Mouse (Mus musculus): ENCODE measurements around the gene Pak7. TPM values are rescaled to one million over a fixed set of nuclear protein-coding genes. Genes with fewer than 3 reads are reported as not detected.

Pak7 gene
- polyA plus RNA-seq, 2 experiments, result 0.01 to 0.04 TPM

- Histone ChIP-seq H3K4me1 (replicated peaks; ENCODE audit: control insufficient read depth in 2 of 2, insufficient read depth in 2 of 2, low read length in 1 of 2) (no peaks in the 10 kb centered on the region), H3K9ac (replicated peaks) (no peak overlapping the region), H3K36me3 (replicated peaks; ENCODE audit: control insufficient read depth, insufficient read depth, low read depth) (no peaks in the 10 kb centered on the region), H3K4me3 (ENCODE audit: insufficient read depth in 1 of 2, low read depth in 2 of 2, low read length in 2 of 2) (no peak overlapping the region), H3K27me3 (ENCODE audit: control insufficient read depth, insufficient read depth, low read length) (no peaks in the 10 kb centered on the region), H3K9me3 (ENCODE audit: control insufficient read depth, low read length) (no peaks in the 10 kb centered on the region), H3K4me2 (ENCODE audit: low read depth) (no peak overlapping the region), H3K27ac (no peak overlapping the region)
- 37% methylated on average over 3 of the region's 3 CpGs for WGBS (ENCODE audit: insufficient replicate concordance)
- TF ChIP-seq EP300 (IDR thresholded peaks at IDR 0.05; ENCODE audit: low read depth), result no peak
- no peak for TF ChIP-seq CTCF (IDR thresholded peaks at IDR 0.05; ENCODE audit: low read depth)
- ATAC-seq (ENCODE audit: insufficient read depth) (no peak), DNase-seq (ENCODE audit: low read depth in 3 of 3, low spot score in 3 of 3) (no peak)
Observed at GRCm38 (mm10) chr2:136175030-136175429, 212.7 kb downstream of the Pak7 start.

GRCm38 (mm10) chr2:136150752-136151151, 237.0 kb downstream of the Pak7 start:
- no peak overlapping the region for H3K4me2 ChIP-seq (ENCODE audit: low read depth)
- no peak overlapping the region for H3K9ac ChIP-seq (replicated peaks)
- no peaks in the 10 kb centered on the region for H3K4me1 ChIP-seq (replicated peaks; ENCODE audit: control insufficient read depth in 2 of 2, insufficient read depth in 2 of 2, low read length in 1 of 2)
- no peaks in the 10 kb centered on the region for H3K36me3 ChIP-seq (replicated peaks; ENCODE audit: control insufficient read depth, insufficient read depth, low read depth)
- H3K27me3 ChIP-seq (ENCODE audit: control insufficient read depth, insufficient read depth, low read length), result no peaks in the 10 kb centered on the region
- DNase-seq (ENCODE audit: low read depth in 3 of 3, low spot score in 3 of 3) (no peak), ATAC-seq (ENCODE audit: insufficient read depth) (no peak)
- 64% methylated on average over 7 of the region's 7 CpGs for WGBS (ENCODE audit: insufficient replicate concordance)
- no peaks in the 10 kb centered on the region for H3K9me3 ChIP-seq (ENCODE audit: control insufficient read depth, low read length)
- H3K4me3 ChIP-seq (ENCODE audit: insufficient read depth in 1 of 2, low read depth in 2 of 2, low read length in 2 of 2), result no peak overlapping the region
- TF ChIP-seq EP300 (IDR thresholded peaks at IDR 0.05; ENCODE audit: low read depth), result no peak
- no peak for TF ChIP-seq CTCF (IDR thresholded peaks at IDR 0.05; ENCODE audit: low read depth)
- H3K27ac ChIP-seq, result no peak overlapping the region

- 31% methylated on average over 4 of the region's 4 CpGs for WGBS (ENCODE audit: insufficient replicate concordance)
- ATAC-seq (ENCODE audit: insufficient read depth), result no peak
Observed at GRCm38 (mm10) chr2:136149530-136149929, 238.2 kb downstream of the Pak7 start.

GRCm38 (mm10) chr2:136148999-136149398, 238.8 kb downstream of the Pak7 start:
- peak; percentile 19 to 32 (median 30) for DNase-seq (ENCODE audit: low read depth in 3 of 3, low spot score in 3 of 3)
- Histone ChIP-seq H3K27ac (no peak overlapping the region), H3K4me1 (replicated peaks; ENCODE audit: control insufficient read depth in 2 of 2, insufficient read depth in 2 of 2, low read length in 1 of 2) (no peaks in the 10 kb centered on the region), H3K9me3 (ENCODE audit: control insufficient read depth, low read length) (no peaks in the 10 kb centered on the region), H3K4me2 (ENCODE audit: low read depth) (no peak overlapping the region), H3K27me3 (ENCODE audit: control insufficient read depth, insufficient read depth, low read length) (no peaks in the 10 kb centered on the region), H3K36me3 (replicated peaks; ENCODE audit: control insufficient read depth, insufficient read depth, low read depth) (no peaks in the 10 kb centered on the region), H3K9ac (replicated peaks) (no peak overlapping the region), H3K4me3 (ENCODE audit: insufficient read depth in 1 of 2, low read depth in 2 of 2, low read length in 2 of 2) (no peak overlapping the region)
- 6% methylated on average over 6 of the region's 6 CpGs for WGBS (ENCODE audit: insufficient replicate concordance)
- TF ChIP-seq CTCF (IDR thresholded peaks at IDR 0.05; ENCODE audit: low read depth), result peak; percentile 89
- TF ChIP-seq EP300 (IDR thresholded peaks at IDR 0.05; ENCODE audit: low read depth), result no peak
- peak; percentile 31; the same call in 1 of the 2 replicates for ATAC-seq (ENCODE audit: insufficient read depth)

More at GRCm38 (mm10) chr2:136149530-136149929, 238.2 kb downstream of the Pak7 start:
- Histone ChIP-seq H3K27ac (no peak overlapping the region), H3K9ac (replicated peaks) (no peak overlapping the region), H3K9me3 (ENCODE audit: control insufficient read depth, low read length) (no peaks in the 10 kb centered on the region), H3K4me1 (replicated peaks; ENCODE audit: control insufficient read depth in 2 of 2, insufficient read depth in 2 of 2, low read length in 1 of 2) (no peaks in the 10 kb centered on the region), H3K4me2 (ENCODE audit: low read depth) (no peak overlapping the region), H3K36me3 (replicated peaks; ENCODE audit: control insufficient read depth, insufficient read depth, low read depth) (no peaks in the 10 kb centered on the region), H3K27me3 (ENCODE audit: control insufficient read depth, insufficient read depth, low read length) (no peaks in the 10 kb centered on the region), H3K4me3 (ENCODE audit: insufficient read depth in 1 of 2, low read depth in 2 of 2, low read length in 2 of 2) (no peak overlapping the region)
- peak in 2 of 3 experiments; percentile 2 for DNase-seq (ENCODE audit: low read depth in 3 of 3, low spot score in 3 of 3)
- no peak for TF ChIP-seq EP300 (IDR thresholded peaks at IDR 0.05; ENCODE audit: low read depth)
- peak; percentile 30; the same call in 1 of the 2 replicates for TF ChIP-seq CTCF (IDR thresholded peaks at IDR 0.05; ENCODE audit: low read depth)

GRCm38 (mm10) chr2:136140807-136141206, 247.0 kb downstream of the Pak7 start:
- H3K27ac ChIP-seq, result no peak overlapping the region
- H3K36me3 ChIP-seq (replicated peaks; ENCODE audit: control insufficient read depth, insufficient read depth, low read depth), result no peaks in the 10 kb centered on the region
- H3K9me3 ChIP-seq (ENCODE audit: control insufficient read depth, low read length), result no peaks in the 10 kb centered on the region
- TF ChIP-seq EP300 (IDR thresholded peaks at IDR 0.05; ENCODE audit: low read depth) (no peak), CTCF (IDR thresholded peaks at IDR 0.05; ENCODE audit: low read depth) (no peak)
- H3K4me3 ChIP-seq (ENCODE audit: insufficient read depth in 1 of 2, low read depth in 2 of 2, low read length in 2 of 2), result no peak overlapping the region
- H3K27me3 ChIP-seq (ENCODE audit: control insufficient read depth, insufficient read depth, low read length), result no peaks in the 10 kb centered on the region
- DNase-seq (ENCODE audit: low read depth in 3 of 3, low spot score in 3 of 3) (no peak), ATAC-seq (ENCODE audit: insufficient read depth) (no peak)
- 35% methylated on average over 2 of the region's 2 CpGs for WGBS (ENCODE audit: insufficient replicate concordance)
- H3K4me2 ChIP-seq (ENCODE audit: low read depth), result no peak overlapping the region
- no peak overlapping the region for H3K9ac ChIP-seq (replicated peaks)
- H3K4me1 ChIP-seq (replicated peaks; ENCODE audit: control insufficient read depth in 2 of 2, insufficient read depth in 2 of 2, low read length in 1 of 2), result no peaks in the 10 kb centered on the region
